Mouse (Mus musculus) olfactory bulb, adult 2 months (tissue): ENCODE measurements around the gene Gm17490.
A peak's percentile ranks its signal among the peaks of the same experiment; 100 is the strongest.

ENCODE experiments used
- CTCF ChIP-seq: fragments of 200-500 bp; IDR thresholded peaks from 2 replicates; pipeline ENCODE4 v1.5.1; 2012; ENCODE audit warnings: low read depth, mild to moderate bottlenecking, low read length, moderate library complexity; ENCODE audit not compliant: insufficient read depth
- POLR2A ChIP-seq: fragments of 200-500 bp; IDR thresholded peaks from 2 replicates; pipeline ENCODE4 v1.6.1; 2012; ENCODE audit warnings: mild to moderate bottlenecking, low read depth, low read length, moderate library complexity; ENCODE audit not compliant: insufficient read depth

- peak; percentile 57 for TF ChIP-seq CTCF
- TF ChIP-seq POLR2A: no peak
Observed at GRCm38 (mm10) chr2:11663961-11664360, 37.9 kb upstream of the Gm17490 start.
